Mouse (Mus musculus): ENCODE results near the gene Aak1. TPM values are rescaled to one million over a fixed set of nuclear protein-coding genes. Genes with fewer than 3 reads are reported as not detected.

Aak1 gene
- total and polyA plus RNA-seq, 2 experiments from 2014 or later = 9.2 to 46.7 TPM

DNA sequence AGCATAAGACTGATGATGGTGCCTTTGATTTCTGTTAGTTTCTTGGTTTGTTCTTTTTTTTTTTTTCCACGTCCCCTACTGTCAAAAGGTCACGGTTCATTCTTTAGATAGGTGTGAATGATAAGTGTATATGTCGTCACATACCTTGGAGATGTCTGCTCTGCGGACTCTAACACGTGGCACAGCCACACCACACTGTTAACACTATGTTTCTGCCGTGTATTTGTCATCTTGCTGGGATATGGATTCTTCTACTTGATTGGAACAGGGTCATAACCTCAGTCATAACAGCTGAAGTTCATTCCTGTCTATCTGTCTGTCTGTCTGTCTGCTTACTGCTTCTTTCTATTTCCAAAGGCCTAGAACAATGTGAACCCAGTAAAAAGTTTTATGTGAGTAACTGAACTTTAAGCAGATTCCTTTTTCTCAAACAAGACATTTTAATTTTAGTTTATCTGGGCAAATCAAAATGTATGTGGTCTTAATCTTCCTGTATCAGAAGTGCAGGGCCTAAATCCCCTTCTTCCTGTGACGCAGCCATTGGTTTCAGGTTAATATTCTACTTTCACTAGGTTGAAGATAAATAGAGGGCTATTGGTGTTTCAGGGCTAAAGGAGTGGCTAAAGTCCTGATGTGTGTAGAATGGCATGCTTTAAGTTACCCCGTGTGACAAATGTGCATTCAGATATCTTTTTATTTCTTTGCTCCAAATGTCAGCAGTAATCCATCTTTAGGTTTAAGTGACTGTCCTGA, 129.0 kb downstream of the Aak1 start:
- Histone ChIP-seq H3K9ac (replicated peaks; ENCODE audit: low read depth, low read length) (no peak overlapping the region), H3K27me3 (ENCODE audit: control insufficient read depth, insufficient read depth, low read length) (no peaks in the 10 kb centered on the region), H3K4me1 (ENCODE audit: control insufficient read depth, insufficient read depth) (no peaks in the 10 kb centered on the region), H3K27ac (ENCODE audit: low read depth) (no peak overlapping the region), H3K4me2 (ENCODE audit: low read depth, low read length) (no peak overlapping the region), H3K4me3 (ENCODE audit: low read depth, low read length) (no peak overlapping the region), H3K36me3 (replicated peaks; ENCODE audit: control insufficient read depth, insufficient read depth, low read length) (peaks cover 70% of the 10 kb centered on the region), H3K9me3 (replicated peaks; ENCODE audit: control insufficient read depth, low read length) (no peaks in the 10 kb centered on the region)
- no peak for ATAC-seq (ENCODE audit: insufficient read depth, low read depth)
- no peak for TF ChIP-seq CTCF (IDR thresholded peaks at IDR 0.05; ENCODE audit: low read depth)
- no peak for TF ChIP-seq EP300 (IDR thresholded peaks at IDR 0.05; ENCODE audit: low read depth)
- 54% methylated on average over 8 of the region's 8 CpGs for WGBS
- DNase-seq (ENCODE audit: low spot score) = no peak

DNA sequence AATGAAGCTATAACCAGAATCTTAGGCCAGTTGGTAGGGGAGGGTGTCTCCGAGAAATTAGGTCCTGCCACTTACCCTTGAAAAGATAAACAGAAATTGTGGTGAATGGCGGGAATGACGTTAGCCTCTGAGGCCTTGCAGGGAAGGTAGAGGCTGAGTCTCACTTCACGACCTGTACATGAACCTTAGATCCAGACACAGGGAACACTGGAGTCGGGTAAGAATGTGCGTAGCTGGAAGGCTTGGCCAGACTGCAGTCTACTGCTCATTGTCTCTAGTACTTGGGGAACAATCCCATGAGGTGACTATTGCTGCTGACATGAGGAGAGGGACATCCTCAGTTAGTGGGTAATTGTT, 129.6 kb downstream of the Aak1 start:
- 57% methylated on average over 6 of the region's 6 CpGs for WGBS
- DNase-seq (ENCODE audit: low spot score) (no peak), ATAC-seq (ENCODE audit: insufficient read depth, low read depth) (no peak)

DNA sequence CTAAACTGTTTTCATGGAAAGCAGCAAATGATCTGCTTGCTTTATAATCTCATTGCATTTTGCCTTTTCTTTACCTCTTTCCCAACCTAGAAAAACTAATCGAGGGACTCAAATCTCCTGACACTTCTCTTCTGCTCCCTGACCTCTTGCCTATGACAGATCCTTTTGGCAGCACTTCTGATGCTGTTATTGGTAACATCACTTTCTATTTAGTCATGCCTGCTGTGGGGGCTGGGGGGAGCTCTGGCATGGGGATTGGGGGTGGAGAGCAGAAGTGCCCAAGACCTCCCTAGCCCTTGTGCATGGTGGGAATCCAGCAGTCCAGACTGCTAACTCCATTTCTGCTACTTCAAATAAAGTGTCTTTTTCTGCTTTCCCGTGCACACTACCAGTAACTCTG, 131.9 kb downstream of the Aak1 start:
- H3K4me1 ChIP-seq (ENCODE audit: control insufficient read depth, insufficient read depth) = no peaks in the 10 kb centered on the region
- no peaks in the 10 kb centered on the region for H3K27me3 ChIP-seq (ENCODE audit: control insufficient read depth, insufficient read depth, low read length)
- H3K36me3 ChIP-seq (replicated peaks; ENCODE audit: control insufficient read depth, insufficient read depth, low read length) = peaks cover 77% of the 10 kb centered on the region
- H3K4me3 ChIP-seq (ENCODE audit: low read depth, low read length) = no peak overlapping the region
- no peak overlapping the region for H3K4me2 ChIP-seq (ENCODE audit: low read depth, low read length)
- no peak for TF ChIP-seq EP300 (IDR thresholded peaks at IDR 0.05; ENCODE audit: low read depth)
- TF ChIP-seq CTCF (IDR thresholded peaks at IDR 0.05; ENCODE audit: low read depth) = no peak
- 65% methylated on average over 2 of the region's 2 CpGs for WGBS
- H3K9ac ChIP-seq (replicated peaks; ENCODE audit: low read depth, low read length) = no peak overlapping the region
- DNase-seq (ENCODE audit: low spot score) = no peak
- no peaks in the 10 kb centered on the region for H3K9me3 ChIP-seq (replicated peaks; ENCODE audit: control insufficient read depth, low read length)
- H3K27ac ChIP-seq (ENCODE audit: low read depth) = no peak overlapping the region
- no peak for ATAC-seq (ENCODE audit: insufficient read depth, low read depth)

More for the DNA sequence above, 129.6 kb downstream of the Aak1 start:
- Histone ChIP-seq H3K4me2 (ENCODE audit: low read depth, low read length) (no peak overlapping the region), H3K4me1 (ENCODE audit: control insufficient read depth, insufficient read depth) (no peaks in the 10 kb centered on the region), H3K36me3 (replicated peaks; ENCODE audit: control insufficient read depth, insufficient read depth, low read length) (peaks cover 70% of the 10 kb centered on the region), H3K9ac (replicated peaks; ENCODE audit: low read depth, low read length) (no peak overlapping the region), H3K27me3 (ENCODE audit: control insufficient read depth, insufficient read depth, low read length) (no peaks in the 10 kb centered on the region), H3K9me3 (replicated peaks; ENCODE audit: control insufficient read depth, low read length) (no peaks in the 10 kb centered on the region), H3K4me3 (ENCODE audit: low read depth, low read length) (no peak overlapping the region), H3K27ac (ENCODE audit: low read depth) (no peak overlapping the region)
- TF ChIP-seq EP300 (IDR thresholded peaks at IDR 0.05; ENCODE audit: low read depth) (no peak), CTCF (IDR thresholded peaks at IDR 0.05; ENCODE audit: low read depth) (no peak)

DNA sequence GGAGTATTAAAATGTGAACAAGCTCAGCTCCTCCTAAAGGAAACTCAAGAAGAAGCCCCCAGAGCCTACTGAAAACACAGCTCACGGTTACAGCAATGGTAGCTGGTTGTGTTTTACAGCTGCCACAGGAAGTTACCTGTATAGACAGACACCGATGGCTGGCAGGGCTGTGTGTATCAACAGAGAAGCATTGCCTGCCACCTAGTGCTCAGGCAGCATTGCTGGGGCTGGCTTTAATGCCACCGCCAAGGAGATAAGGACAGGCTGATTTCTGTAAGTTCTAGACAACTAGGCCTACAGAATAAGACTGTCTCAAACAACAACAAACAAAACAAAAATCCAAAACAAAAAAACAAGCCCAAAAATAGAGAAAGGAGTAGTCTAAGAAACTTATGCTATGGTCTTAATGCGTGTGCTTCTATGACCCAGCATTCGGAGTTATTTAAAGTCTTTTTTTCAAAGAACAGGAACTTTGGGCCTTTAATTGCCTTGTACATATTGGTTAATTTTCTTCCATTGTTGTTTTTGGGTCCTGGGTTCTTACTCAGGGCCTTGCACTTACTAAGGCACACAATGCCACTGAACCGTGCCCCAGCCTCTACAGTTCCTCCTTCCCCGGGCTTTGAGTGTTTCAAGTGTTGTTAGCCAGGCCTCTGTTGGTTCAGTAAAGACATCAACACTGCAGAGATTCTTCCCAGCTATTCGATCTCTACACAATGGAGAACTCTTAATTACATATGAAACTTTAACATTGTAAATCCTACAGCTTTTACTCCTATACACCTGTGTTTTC, 136.2 kb downstream of the Aak1 start:
- Histone ChIP-seq H3K27me3 (ENCODE audit: control insufficient read depth, insufficient read depth, low read length) (no peaks in the 10 kb centered on the region), H3K27ac (ENCODE audit: low read depth) (no peak overlapping the region), H3K4me1 (ENCODE audit: control insufficient read depth, insufficient read depth) (peaks cover 17% of the 10 kb centered on the region), H3K9me3 (replicated peaks; ENCODE audit: control insufficient read depth, low read length) (no peaks in the 10 kb centered on the region), H3K9ac (replicated peaks; ENCODE audit: low read depth, low read length) (no peak overlapping the region), H3K36me3 (replicated peaks; ENCODE audit: control insufficient read depth, insufficient read depth, low read length) (peaks cover 52% of the 10 kb centered on the region), H3K4me2 (ENCODE audit: low read depth, low read length) (no peak overlapping the region), H3K4me3 (ENCODE audit: low read depth, low read length) (no peak overlapping the region)
- TF ChIP-seq EP300 (IDR thresholded peaks at IDR 0.05; ENCODE audit: low read depth) (no peak), CTCF (IDR thresholded peaks at IDR 0.05; ENCODE audit: low read depth) (no peak)
- DNase-seq (ENCODE audit: low spot score) (no peak), ATAC-seq (ENCODE audit: insufficient read depth, low read depth) (no peak)
- 77% methylated on average over 8 of the region's 8 CpGs for WGBS

DNA sequence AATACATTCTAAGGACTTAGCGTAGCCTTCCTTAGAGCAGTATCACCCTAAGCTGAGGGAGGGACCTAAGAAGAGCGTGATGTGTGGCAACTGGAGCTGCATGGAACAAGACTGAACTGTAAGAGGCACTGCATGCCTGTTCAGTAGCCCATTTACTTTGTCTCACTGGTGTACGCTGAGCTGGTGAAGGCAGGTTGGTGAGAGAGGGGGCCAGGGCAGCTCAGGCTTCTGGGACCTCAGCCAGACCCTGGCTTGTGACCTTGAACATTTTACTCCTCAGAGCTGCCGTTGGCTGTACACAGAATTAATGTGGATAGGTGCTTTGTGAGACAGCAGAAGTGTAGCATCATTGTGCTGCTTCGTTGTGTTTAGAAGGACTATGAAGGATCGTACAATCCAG, 140.3 kb downstream of the Aak1 start:
- Histone ChIP-seq H3K27ac (ENCODE audit: low read depth) (peak overlapping the region; percentile 81), H3K4me3 (ENCODE audit: low read depth, low read length) (no peak overlapping the region), H3K9ac (replicated peaks; ENCODE audit: low read depth, low read length) (peak overlapping the region; percentile 45; the same call in 1 of the 2 replicates), H3K4me2 (ENCODE audit: low read depth, low read length) (no peak overlapping the region), H3K36me3 (replicated peaks; ENCODE audit: control insufficient read depth, insufficient read depth, low read length) (peaks cover 16% of the 10 kb centered on the region; the same call in 1 of the 2 replicates), H3K9me3 (replicated peaks; ENCODE audit: control insufficient read depth, low read length) (no peaks in the 10 kb centered on the region), H3K4me1 (ENCODE audit: control insufficient read depth, insufficient read depth) (peaks cover 32% of the 10 kb centered on the region), H3K27me3 (ENCODE audit: control insufficient read depth, insufficient read depth, low read length) (no peaks in the 10 kb centered on the region)
- DNase-seq (ENCODE audit: low spot score) (peak; percentile 87), ATAC-seq (ENCODE audit: insufficient read depth, low read depth) (peak; percentile 91)
- TF ChIP-seq CTCF (IDR thresholded peaks at IDR 0.05; ENCODE audit: low read depth) (peak; percentile 49), EP300 (IDR thresholded peaks at IDR 0.05; ENCODE audit: low read depth) (no peak)
- WGBS = 44% methylated on average over 6 of the region's 6 CpGs
